Mouse (Mus musculus): ENCODE results near the gene Calr3. TPM values are rescaled to one million over a fixed set of nuclear protein-coding genes. Genes with fewer than 3 reads are reported as not detected.

Calr3 gene
- total RNA-seq, 2 experiments from 2014 or later = 0.84 to 1.5 TPM

Small RNA genes lying within 50 kb of the gene (microRNA-seq; reads per million reads assigned to microRNA genes)
- gene Mir7068 = 1.7 to 4.3 reads per million in 2 experiments

Other genes with a start within 250 kb of the Calr3 start
- gene Cib3, start 231.0 kb downstream of the Calr3 start, total RNA-seq (2021) = under 1 TPM in 1 of 2 experiments, not detected in 1; 0.47 TPM
- not detected for gene Gm11034, start 230.2 kb downstream of the Calr3 start, total RNA-seq (2021)
- gene Fam32a, start 224.1 kb downstream of the Calr3 start, total RNA-seq (2021) = 10 to 100 TPM; 64.2 to 70.1 TPM
- 10 to 100 TPM; 84.2 to 87.4 TPM for gene Ap1m1, start 203.9 kb downstream of the Calr3 start, total RNA-seq (2021)
- gene Gm10282, start 138.6 kb downstream of the Calr3 start, total RNA-seq (2021) = 1 to 10 TPM; 4.8 to 6.0 TPM
- gene Klf2, start 124.8 kb downstream of the Calr3 start, total RNA-seq (2021) = 10 to 100 TPM; 20.1 to 22.2 TPM
- gene Eps15l1, start 22.4 kb downstream of the Calr3 start, total RNA-seq (2021) = 10 to 100 TPM; 60.6 to 67.8 TPM
- gene 1700030K09Rik, start within 50 bp of the Calr3 start, total RNA-seq (2021) = 10 to 100 TPM in 1 of 2 experiments, 1 to 10 TPM in 1; 9.7 to 10.1 TPM
- gene Cherp, start 31.4 kb upstream of the Calr3 start, total RNA-seq (2021) = 10 to 100 TPM; 76.7 to 79.4 TPM
- gene Slc35e1, start 48.7 kb upstream of the Calr3 start, total RNA-seq (2021) = 10 to 100 TPM; 47.2 to 48.9 TPM
- gene Med26, start 104.4 kb upstream of the Calr3 start, total RNA-seq (2021) = 10 to 100 TPM; 10.3 to 10.5 TPM
- 100 to 1,000 TPM in 1 of 2 experiments, 10 to 100 TPM in 1; 99.8 to 103 TPM for gene Smim7, start 127.2 kb upstream of the Calr3 start, total RNA-seq (2021)
- 100 to 1,000 TPM; 109 to 115 TPM for gene Tmem38a, start 128.2 kb upstream of the Calr3 start, total RNA-seq (2021)
- gene Nwd1, start 202.8 kb upstream of the Calr3 start, total RNA-seq (2021) = 10 to 100 TPM; 46.6 to 49.0 TPM

All from layer of hippocampus, adult 18-20 months (tissue).